Mouse (Mus musculus): Measurements from ENCODE around the gene Ufd1.

The Ufd1 gene

GRCm38 (mm10) chr16:18811468-18812384, at the start of gene Ufd1, which contains the start of gene Cdc45:
Ufd1 (plus strand) TSS chr16:18811779.
Cdc45 (minus strand) TSS chr16:18811987.
- peak; percentile 93 for DNase-seq

DNA sequence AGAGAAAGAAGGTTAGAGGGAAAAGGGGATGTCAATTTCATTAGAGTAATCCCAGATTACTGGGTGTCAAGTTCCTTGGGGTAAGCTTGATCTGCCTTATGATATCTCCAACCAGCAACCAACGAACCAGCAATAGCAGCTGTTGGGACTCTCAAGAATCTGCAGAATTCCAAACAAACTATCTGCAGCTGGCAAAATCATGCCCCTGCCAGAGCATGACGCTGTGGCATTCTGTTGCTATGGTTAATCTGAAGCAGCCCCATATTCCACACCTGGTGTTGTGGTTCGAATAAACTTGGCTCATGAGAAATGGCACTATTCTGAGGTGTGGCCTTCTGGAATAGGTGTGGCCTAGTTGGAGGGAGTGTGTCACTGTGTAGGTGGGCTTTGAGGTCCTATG, 48.6 kb upstream of the Ufd1 start:
- no peak for DNase-seq

DNA sequence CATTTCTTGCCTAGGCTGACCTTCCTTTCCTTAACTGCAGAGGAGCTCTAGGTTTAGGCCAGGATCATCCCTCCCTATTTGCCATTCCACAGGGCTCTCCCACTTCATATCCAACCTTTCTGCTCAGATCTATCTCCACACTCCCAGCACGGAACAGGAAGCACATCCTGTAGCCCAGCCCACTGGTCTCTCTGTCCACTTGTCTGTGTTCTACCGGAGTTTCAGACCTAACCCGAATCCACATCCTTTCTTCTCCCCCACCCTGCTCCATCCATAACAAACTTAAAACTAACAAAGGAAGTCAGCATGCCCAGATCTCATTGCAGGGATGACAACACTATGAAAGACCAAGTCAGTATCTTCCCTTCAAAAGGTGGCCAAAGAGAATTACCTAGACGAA, 45.2 kb upstream of the Ufd1 start:
- DNase-seq, result no peak

GRCm38 (mm10) chr16:18769501-18769900, 42.1 kb upstream of the Ufd1 start:
- DNase-seq, result no peak

- no peak for DNase-seq
Measured at GRCm38 (mm10) chr16:18773936-18774335, 37.6 kb upstream of the Ufd1 start.

GRCm38 (mm10) chr16:18775621-18776555, 35.7 kb upstream of the Ufd1 start:
- DNase-seq, result no peak

DNA sequence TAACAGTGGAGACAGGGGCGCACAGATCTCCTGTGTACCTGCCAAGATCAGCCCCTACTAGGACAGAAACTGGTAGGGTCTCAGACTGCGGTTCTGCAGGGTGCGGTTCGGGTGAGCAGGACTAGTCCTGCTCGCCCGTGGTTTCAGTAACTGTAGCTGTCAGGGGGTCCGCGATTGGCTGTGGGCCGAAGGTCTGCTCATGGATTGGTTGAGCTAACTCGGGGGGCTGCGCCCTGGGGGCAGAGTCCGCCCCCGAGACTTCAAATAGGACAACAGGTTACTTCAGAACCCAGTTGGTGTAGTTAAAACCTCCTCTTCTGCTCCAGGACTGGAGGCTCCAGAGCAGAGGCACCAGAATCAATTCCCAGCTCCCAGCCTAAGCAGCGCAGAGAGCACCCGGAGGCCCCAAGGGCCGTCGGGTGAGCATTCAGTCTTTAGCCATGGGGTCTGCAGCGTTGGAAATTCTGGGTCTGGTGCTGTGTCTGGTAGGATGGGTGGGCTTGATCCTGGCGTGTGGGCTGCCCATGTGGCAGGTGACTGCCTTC, 35.0 kb upstream of the Ufd1 start, which contains the start of gene Cldn5:
TSS of gene Cldn5 (plus strand) at position 292 of the 545 bp plus-strand sequence.
- DNase-seq, result no peak

DNA sequence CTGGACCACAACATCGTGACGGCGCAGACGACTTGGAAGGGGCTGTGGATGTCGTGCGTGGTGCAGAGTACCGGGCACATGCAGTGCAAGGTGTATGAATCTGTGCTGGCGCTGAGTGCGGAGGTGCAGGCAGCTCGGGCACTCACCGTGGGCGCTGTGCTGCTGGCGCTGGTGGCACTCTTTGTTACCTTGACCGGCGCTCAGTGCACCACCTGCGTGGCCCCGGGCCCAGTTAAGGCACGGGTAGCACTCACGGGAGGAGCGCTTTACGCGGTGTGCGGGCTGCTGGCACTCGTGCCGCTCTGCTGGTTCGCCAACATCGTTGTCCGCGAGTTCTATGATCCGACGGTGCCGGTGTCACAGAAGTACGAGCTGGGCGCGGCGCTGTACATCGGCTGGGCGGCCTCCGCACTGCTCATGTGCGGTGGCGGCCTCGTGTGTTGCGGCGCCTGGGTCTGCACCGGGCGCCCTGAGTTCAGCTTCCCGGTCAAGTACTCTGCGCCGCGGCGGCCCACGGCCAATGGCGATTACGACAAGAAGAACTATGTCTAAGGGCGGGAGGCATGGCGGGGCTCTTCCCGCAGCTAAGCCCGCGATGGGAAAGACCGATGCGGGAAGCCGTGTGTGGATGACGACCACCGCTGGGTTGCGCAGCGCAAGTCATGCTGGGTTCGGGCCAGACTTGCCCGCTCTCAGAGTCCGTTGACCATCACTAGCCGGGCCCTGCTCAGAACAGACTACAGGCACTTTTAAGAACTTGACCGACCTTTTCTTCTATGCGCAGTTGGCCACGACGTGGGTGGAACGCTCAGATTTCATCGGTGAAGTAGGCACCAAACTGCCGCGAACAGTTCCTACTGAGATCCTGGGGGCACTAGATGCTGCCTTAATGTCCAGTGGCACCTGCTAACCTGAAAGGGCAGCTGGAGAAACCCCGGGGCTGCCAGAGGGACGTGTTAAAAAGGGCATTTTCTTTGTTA, 34.2 kb upstream of the Ufd1 start:
- no peak for DNase-seq

GRCm38 (mm10) chr16:18778461-18778860, 33.1 kb upstream of the Ufd1 start:
- no peak for DNase-seq

- no peak for DNase-seq
Measured at GRCm38 (mm10) chr16:18781810-18782209, 29.8 kb upstream of the Ufd1 start.

DNA sequence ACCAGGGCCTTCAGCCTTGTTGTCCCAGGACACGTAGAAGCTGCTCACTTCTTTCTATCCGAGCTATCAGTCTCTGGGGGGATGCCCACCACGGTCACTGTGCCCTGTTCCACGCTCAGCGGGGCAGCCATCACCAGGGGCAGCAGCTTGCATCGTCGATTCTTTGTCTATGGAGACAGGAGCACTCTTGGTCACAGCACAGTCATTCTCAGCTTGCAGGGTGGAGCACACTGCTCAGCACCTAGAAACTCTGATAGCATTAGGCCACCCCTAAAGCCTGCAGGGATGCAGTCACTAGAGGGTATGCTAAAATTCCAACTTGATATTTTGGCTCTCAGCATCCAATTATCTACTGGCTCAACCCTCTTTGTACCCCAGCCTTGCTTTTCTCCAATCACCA, 26.6 kb upstream of the Ufd1 start:
- no peak for DNase-seq

GRCm38 (mm10) chr16:18785485-18785884, 26.1 kb upstream of the Ufd1 start:
- DNase-seq, result no peak

- DNase-seq, result no peak
Measured at GRCm38 (mm10) chr16:18786652-18787051, 24.9 kb upstream of the Ufd1 start.

DNA sequence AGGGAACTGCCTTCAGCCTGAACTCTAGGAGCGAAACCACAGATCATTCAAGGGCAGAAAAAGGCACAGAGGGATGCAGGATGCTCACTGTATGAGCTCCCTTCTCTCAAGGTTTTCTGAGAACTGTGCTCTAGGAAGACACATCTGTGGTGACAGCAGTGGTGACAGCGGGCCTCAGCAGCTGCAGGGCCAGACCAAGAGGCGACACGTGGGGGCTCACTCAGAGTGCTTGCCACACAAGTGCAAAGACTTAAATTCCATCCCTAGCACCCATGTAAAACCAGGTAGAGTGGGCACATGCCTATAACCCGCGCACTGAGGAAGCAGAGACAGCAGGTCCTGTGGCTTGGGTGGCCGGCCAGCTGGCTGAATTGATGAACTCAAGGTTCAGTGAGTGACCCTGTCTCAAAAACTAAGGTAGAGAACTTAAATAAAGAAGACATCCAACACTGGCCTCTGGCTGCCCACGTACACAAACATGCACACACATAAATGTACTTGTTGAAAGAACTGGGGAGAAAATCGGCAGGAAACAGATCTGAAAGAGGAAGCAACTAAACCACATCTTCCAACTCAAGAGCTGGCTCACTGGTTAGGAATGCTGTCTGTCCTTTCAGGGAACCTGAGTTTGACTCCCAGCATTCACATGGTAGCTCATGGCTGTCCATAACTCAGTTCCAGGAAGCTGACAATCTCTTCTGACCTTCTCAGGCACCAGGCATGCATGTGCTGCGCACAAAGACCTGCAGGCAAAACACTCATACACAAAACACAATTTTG, 22.8 kb upstream of the Ufd1 start:
- DNase-seq, result no peak

DNA sequence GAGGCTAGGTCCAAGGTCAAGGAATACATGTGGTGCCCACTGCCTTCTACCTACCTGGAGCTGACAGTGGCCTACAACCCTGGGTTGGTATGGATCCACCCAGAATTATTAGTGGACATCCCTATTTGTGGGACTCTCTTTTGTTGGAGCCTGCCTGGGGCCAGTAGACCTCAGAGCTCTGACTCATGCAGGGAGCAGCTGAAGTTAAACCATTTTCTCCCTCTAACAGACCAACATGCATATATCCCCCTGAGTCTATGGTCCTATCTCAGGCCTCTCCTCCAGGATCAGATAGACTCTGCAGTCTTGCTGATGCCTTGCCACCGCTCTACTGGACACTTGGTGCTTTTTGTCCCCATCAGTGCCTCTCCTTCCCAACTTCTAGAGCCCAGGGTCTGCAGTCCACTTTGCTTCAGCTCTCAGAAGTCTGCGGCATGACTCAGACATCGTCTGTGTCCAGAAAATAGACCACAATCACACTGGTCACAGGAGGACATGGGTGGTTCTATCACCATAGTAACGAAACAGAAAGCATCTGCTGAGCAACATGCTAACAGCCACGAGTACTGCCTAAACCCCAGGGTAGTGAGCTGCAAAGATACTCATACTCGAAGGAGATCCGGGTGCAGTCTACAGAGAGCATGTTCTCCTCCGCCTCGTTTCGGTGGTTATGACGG, 16.2 kb upstream of the Ufd1 start:
- DNase-seq, result peak; percentile 14

- DNase-seq, result no peak
Measured at GRCm38 (mm10) chr16:18796645-18797044, 14.9 kb upstream of the Ufd1 start.

DNA sequence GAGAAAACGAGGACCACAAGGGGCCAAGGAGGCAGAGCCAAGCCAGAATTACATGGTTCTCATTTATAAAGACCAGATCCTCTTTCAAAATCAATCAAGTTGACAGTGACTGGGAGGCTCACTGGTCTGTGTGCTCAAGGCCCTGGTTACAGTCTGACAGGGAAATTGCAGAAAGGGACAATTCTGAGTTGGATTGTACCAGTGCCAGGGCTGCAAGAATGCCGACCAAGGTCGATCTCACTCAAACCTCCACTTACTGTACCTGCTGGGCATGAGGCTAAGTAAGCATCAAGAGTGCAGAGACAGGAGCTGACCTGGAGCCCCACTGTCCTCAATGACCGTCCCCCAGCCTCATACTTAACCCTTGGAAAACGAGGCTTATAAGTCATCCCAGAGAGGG, 13.4 kb upstream of the Ufd1 start:
- DNase-seq, result no peak

- DNase-seq, result peak; percentile 59
Measured at GRCm38 (mm10) chr16:18798841-18799240, 12.7 kb upstream of the Ufd1 start.

GRCm38 (mm10) chr16:18805746-18806145, 5.8 kb upstream of the Ufd1 start:
- DNase-seq, result peak; percentile 13

DNA sequence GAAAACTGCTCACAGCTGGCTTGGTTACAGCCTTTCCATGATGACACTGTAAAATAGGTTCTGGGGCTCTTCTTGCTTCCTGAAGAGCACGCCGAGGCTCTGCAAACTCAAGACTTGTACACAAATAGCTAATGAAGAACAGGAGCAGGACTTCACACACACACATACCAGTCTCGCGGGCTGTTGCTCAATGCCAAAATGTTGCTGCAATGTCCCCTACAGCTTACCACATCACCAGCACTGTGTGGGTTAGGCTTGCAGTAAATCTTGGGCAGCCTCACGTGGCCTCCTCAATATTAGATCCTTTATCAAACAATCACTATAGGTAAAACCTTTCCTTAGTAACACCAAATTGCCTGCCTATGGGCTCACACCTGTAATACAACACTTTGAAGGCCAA, 2.6 kb upstream of the Ufd1 start:
- DNase-seq, result no peak

Measured in right cerebral cortex, adult 18-20 months (tissue).